In the genomic region with DNA sequence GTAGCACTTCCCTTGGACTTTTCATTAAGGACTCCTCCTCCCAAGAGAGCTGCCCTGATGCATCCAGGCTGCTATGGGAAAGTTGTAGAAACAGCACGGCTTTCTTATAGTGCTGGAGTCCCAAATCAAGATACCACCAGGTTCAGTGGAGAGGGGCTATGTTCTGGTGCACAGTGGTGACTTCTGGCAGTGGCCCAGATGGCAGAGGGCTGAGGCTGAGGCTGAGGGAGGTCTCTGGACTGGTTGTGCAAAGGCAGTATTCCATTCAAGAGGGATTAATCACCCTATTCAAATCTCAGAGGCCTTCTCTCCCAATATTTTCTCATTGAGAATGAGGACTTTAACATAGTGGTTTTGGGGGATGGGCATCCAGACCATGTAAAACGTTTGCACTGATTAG, we compare ENCODE assay signal across 22 mouse cellular contexts.
DNase-seq lines count a peak whose midpoint lies in the region; ATAC-seq lines count a peak whose summit lies in the region.
"Had no signal": no experiment of that assay in that cellular context is flagged by ENCODE, and none has a peak within 500 bp of the region (broad histone marks: within the 10 kb centered on the region; RNA-seq: fewer than 3 reads in every experiment).

No protein-coding gene starts in this region.

- H3K9ac ChIP-seq in embryonic facial prominence, embryonic 12.5 days, result no peak overlapping the region
- no peak overlapping the region for H3K9ac ChIP-seq in midbrain, embryonic 11.5 days (ENCODE audit: low read length)
- no peak overlapping the region for H3K9ac ChIP-seq in midbrain, embryonic 16.5 days (ENCODE audit: low read depth, low read length)
- H3K9ac ChIP-seq: forebrain, embryonic 13.5 days; forebrain, embryonic 15.5 days; forebrain, postnatal 0 days had no signal

- no peak overlapping the region for H3K4me2 ChIP-seq in embryonic facial prominence, embryonic 12.5 days (replicated peaks)
- H3K4me2 ChIP-seq in midbrain, embryonic 11.5 days, result no peak overlapping the region
- H3K4me2 ChIP-seq in midbrain, embryonic 16.5 days (ENCODE audit: low read length), result no peak overlapping the region
- H3K4me2 ChIP-seq: forebrain, embryonic 13.5 days; forebrain, embryonic 15.5 days had no signal

- no peak for DNase-seq in embryonic facial prominence, embryonic 10.5 days (ENCODE audit: low spot score)
- peak; percentile 54 for DNase-seq in heart, embryonic 10.5 days (ENCODE audit: low spot score)
- no peak for DNase-seq in heart, adult 18-20 months
- DNase-seq in midbrain, embryonic 11.5 days (ENCODE audit: low spot score, missing footprints), result peak; percentile 75
- DNase-seq: adrenal gland, adult 8-10 months; adrenal gland, postnatal 14 days; adrenal gland, postnatal 36 days; B cell, adult 2 months; cerebellum, adult 11-12 months; cerebellum, adult 2 months; cerebellum, adult 9-10 months; cerebellum, postnatal 10 days; cerebellum, postnatal 25 days; forebrain, postnatal 0 days had no signal

- H3K4me3 ChIP-seq in embryonic facial prominence, embryonic 12.5 days, result no peak overlapping the region
- no peak overlapping the region for H3K4me3 ChIP-seq in embryonic facial prominence, embryonic 10.5 days
- no peak overlapping the region for H3K4me3 ChIP-seq in heart, embryonic 10.5 days
- H3K4me3 ChIP-seq in midbrain, embryonic 11.5 days (ENCODE audit: low read depth, low read length), result no peak overlapping the region
- H3K4me3 ChIP-seq in midbrain, embryonic 16.5 days (ENCODE audit: low read depth, low read length), result no peak overlapping the region
- H3K4me3 ChIP-seq: forebrain, embryonic 13.5 days; forebrain, embryonic 15.5 days had no signal

- no peaks in the 10 kb centered on the region for H3K9me3 ChIP-seq in embryonic facial prominence, embryonic 12.5 days
- H3K9me3 ChIP-seq in embryonic facial prominence, embryonic 10.5 days, result no peaks in the 10 kb centered on the region
- no peaks in the 10 kb centered on the region for H3K9me3 ChIP-seq in heart, embryonic 10.5 days
- no peaks in the 10 kb centered on the region for H3K9me3 ChIP-seq in midbrain, embryonic 11.5 days (ENCODE audit: control insufficient read depth, low read length)
- no peaks in the 10 kb centered on the region for H3K9me3 ChIP-seq in midbrain, embryonic 16.5 days (replicated peaks; ENCODE audit: control insufficient read depth, low read length, poor library complexity, severe bottlenecking)
- H3K9me3 ChIP-seq: forebrain, embryonic 13.5 days; forebrain, embryonic 15.5 days had no signal

- H3K36me3 ChIP-seq in embryonic facial prominence, embryonic 12.5 days, result no peaks in the 10 kb centered on the region
- no peaks in the 10 kb centered on the region for H3K36me3 ChIP-seq in embryonic facial prominence, embryonic 10.5 days (replicated peaks)
- no peaks in the 10 kb centered on the region for H3K36me3 ChIP-seq in heart, embryonic 10.5 days
- H3K36me3 ChIP-seq in midbrain, embryonic 11.5 days (ENCODE audit: control insufficient read depth, insufficient read depth, low read length), result no peaks in the 10 kb centered on the region
- H3K36me3 ChIP-seq in midbrain, embryonic 16.5 days (ENCODE audit: control insufficient read depth, insufficient read depth, low read length), result no peaks in the 10 kb centered on the region
- H3K36me3 ChIP-seq: forebrain, embryonic 15.5 days; G1E had no signal

- 0 out of 2 replicates have a peak overlapping the region, but pooled peaks have one; percentile 11 for H3K27ac ChIP-seq in embryonic facial prominence, embryonic 12.5 days
- H3K27ac ChIP-seq in embryonic facial prominence, embryonic 10.5 days (replicated peaks), result no peak overlapping the region
- no peak overlapping the region for H3K27ac ChIP-seq in heart, embryonic 10.5 days
- no peak overlapping the region for H3K27ac ChIP-seq in midbrain, embryonic 11.5 days (ENCODE audit: low read depth, low read length)
- no peak overlapping the region for H3K27ac ChIP-seq in midbrain, embryonic 16.5 days (ENCODE audit: low read length)
- H3K27ac ChIP-seq: forebrain, embryonic 13.5 days; forebrain, embryonic 15.5 days had no signal

- no peaks in the 10 kb centered on the region for H3K27me3 ChIP-seq in embryonic facial prominence, embryonic 12.5 days
- H3K27me3 ChIP-seq in embryonic facial prominence, embryonic 10.5 days (replicated peaks; ENCODE audit: low read depth, poor library complexity, severe bottlenecking), result no peaks in the 10 kb centered on the region
- H3K27me3 ChIP-seq in heart, embryonic 10.5 days (ENCODE audit: insufficient read depth, poor library complexity, severe bottlenecking), result no peaks in the 10 kb centered on the region
- no peaks in the 10 kb centered on the region for H3K27me3 ChIP-seq in midbrain, embryonic 11.5 days (ENCODE audit: control insufficient read depth, insufficient read depth, low read length)
- H3K27me3 ChIP-seq in midbrain, embryonic 16.5 days (ENCODE audit: control insufficient read depth, insufficient read depth, low read depth, low read length), result no peaks in the 10 kb centered on the region
- H3K27me3 ChIP-seq: forebrain, embryonic 15.5 days; Patski had no signal

- H3K4me1 ChIP-seq in embryonic facial prominence, embryonic 12.5 days, result peaks cover 7% of the 10 kb centered on the region; the same call in 1 of the 2 replicates
- H3K4me1 ChIP-seq in embryonic facial prominence, embryonic 10.5 days, result peaks cover 25% of the 10 kb centered on the region
- peaks cover 17% of the 10 kb centered on the region for H3K4me1 ChIP-seq in heart, embryonic 10.5 days
- peaks cover 3% of the 10 kb centered on the region; the same call in 1 of the 2 replicates for H3K4me1 ChIP-seq in midbrain, embryonic 11.5 days (ENCODE audit: control insufficient read depth, insufficient read depth, low read length)
- H3K4me1 ChIP-seq in midbrain, embryonic 16.5 days (ENCODE audit: control insufficient read depth, insufficient read depth, low read length), result peaks cover 7% of the 10 kb centered on the region

- 44% methylated on average over 2 of the region's 2 CpGs for WGBS in embryonic facial prominence, embryonic 12.5 days
- WGBS in embryonic facial prominence, embryonic 10.5 days, result 64% methylated on average over 2 of the region's 2 CpGs
- WGBS in heart, embryonic 10.5 days, result 47% methylated on average over 2 of the region's 2 CpGs
- 45% methylated on average over 2 of the region's 2 CpGs for WGBS in midbrain, embryonic 11.5 days
- 42% methylated on average over 2 of the region's 2 CpGs for WGBS in midbrain, embryonic 16.5 days

- no peak for ATAC-seq in embryonic facial prominence, embryonic 12.5 days (ENCODE audit: insufficient number of reproducible peaks, insufficient read depth, low FRiP score, low TSS enrichment)
- ATAC-seq in midbrain, embryonic 11.5 days (ENCODE audit: low FRiP score), result no peak
- no peak for ATAC-seq in midbrain, embryonic 16.5 days
- ATAC-seq: activated CD4-positive, CD25-positive, alpha-beta regulatory T cell, adult 4 months; CD4-positive, CD25-positive, alpha-beta regulatory T cell, adult 4 months; forebrain, embryonic 13.5 days; forebrain, embryonic 15.5 days; forebrain, postnatal 0 days; Patski had no signal

Comparison
In these comparisons a context has a peak if more than half of its experiments do, and no peak if none do; other contexts are left out.
1. DNase-seq: peak in heart, embryonic 10.5 days (single experiment) and midbrain, embryonic 11.5 days (single experiment); none in embryonic facial prominence, embryonic 10.5 days (single experiment) and heart, adult 18-20 months (0 of 2).